Mouse (Mus musculus): Measurements from ENCODE around the gene Nfyb.
A peak's percentile ranks its signal among the peaks of the same experiment; 100 is the strongest.

The Nfyb gene

DNA sequence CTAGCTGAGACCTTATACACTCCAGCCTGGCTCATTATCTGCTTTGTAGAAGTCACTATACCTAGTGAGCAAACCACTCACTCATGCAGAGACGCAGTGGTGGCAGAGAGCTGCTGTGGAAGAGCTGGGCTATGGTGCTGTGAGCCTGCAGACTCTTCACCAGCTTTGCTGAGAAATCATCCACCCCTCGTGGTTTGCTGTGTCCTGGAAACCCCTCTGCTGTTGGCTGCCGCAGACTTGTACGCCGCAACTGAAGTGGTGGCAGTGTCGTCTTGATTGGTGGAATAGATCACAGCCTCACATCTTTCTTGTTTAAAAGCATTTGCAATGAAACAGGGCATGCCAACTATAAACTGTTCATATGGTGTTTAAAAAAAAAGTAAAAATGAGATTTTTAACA is 19.6 kb downstream of the Nfyb start:
- DNase-seq (ENCODE audit: low read depth): no peak

DNA sequence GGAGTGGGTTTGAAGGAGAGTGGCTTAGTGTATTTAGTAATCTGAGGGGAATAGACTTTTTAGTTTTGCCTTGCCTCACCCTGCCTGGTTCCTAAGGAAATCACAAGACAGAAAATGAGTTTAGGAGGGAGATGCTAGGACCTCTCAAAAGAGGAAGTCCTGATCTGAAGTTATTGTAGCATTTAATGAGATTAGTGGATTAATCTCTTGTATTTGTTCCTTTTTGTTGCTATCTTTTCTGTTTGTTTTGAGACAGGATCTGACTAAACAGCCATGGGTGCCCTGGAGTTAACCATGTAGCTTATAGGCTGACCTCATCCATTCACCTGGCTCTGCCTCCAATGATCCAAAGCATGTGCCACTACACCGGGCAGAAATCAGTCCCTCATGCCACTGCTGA is 21.4 kb downstream of the Nfyb start:
- DNase-seq (ENCODE audit: low read depth): no peak

DNA sequence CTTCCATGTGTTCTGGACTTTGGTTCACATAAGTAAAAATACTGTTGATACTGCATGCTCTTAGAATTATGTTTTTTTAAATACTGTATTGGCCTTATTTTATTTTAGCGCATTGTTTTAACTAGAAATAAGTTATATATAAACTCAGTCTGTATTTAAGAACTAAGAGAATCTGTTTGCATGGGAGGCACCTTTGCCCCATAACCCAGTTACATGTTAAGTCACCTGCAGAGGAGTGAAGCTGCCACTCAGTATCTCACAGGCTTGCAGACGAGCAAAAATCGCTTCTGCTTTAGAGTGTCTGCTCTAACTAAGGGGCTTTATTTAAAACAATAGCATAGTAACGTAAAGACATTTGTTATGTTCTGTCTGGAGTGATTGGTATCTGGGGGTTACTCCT is 22.1 kb downstream of the Nfyb start:
- no peak for DNase-seq (ENCODE audit: low read depth)

DNA sequence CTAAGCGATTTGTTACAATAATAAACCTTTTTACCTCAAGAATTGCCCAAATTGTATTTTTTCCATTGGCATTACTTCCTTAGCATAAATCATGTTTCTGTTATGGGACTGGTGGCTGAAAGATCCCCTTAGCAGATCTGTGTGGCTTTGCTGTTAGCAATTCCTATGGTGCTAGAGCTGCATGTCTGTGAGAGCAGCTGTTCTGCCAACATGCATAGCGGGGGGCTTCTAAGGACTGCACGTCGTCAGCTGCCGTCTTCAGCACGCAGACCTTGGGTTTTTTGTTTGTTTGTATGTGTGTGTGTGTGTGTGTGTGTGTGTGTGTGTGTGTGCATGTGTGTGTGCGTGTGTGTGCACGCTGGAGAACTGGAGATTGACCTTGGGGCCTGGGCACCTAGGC is 22.6 kb downstream of the Nfyb start:
- no peak for DNase-seq (ENCODE audit: low read depth)

DNA sequence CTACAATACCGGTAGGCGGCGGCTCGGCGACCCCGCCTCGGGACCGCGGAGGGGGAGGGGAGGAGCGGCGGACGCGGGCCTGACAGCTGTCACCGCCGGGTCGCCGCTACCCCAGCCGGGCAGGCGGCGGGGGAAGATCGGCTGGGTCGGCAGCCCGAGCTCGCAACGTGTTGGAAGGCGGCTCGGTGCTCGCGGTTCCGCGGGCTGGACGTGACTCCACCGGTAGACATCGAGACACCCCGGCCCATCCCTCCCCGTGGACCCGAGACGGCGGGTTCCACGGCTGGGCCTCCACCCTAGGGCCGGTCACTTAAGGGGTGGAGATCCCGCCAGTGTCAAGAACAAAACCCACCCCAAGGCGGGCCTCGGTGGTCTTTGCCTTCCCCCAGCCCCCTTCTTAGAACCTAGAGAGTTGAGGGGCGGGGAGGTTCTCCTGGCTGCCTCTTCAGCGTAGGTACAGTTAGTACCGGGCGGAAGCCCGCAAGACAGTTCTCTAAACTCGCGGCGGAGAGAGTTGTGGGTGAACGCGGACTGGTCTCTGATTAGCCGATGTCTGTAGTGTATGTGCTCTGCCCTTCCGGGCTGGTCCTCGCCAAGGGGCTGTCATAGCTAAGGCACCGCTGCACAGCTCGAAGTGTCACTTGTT is 64.5 kb downstream of the Nfyb start:
- DNase-seq (ENCODE audit: low read depth): peak; percentile 77

DNA sequence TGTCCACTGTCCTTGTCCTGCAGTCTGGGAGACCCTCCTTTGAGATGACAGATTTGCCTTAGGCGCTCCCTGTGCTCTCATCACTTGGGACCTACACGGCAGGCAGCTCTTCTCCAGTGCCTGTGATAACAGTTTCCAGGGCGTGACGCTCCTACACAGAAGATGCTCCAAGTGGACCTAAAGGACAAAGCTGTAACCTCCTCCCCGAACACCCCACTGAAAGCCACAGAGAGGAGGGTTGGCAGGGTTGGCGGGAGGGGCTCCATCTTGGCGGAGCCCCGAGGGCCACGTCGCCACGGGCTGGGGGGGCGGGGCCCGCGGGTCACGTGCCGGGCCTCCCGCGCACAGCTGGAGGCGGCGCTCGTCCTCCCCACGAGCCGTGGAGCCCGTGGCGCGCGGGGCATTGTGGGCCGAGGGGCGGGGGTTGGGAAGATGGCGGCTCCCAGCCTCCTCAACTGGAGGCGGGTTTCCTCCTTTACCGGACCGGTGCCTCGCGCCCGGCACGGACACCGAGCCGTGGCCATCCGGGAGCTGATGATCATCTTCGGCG is 65.2 kb downstream of the Nfyb start:
- DNase-seq (ENCODE audit: low read depth): peak; percentile 71
